Mouse (Mus musculus) C2C12 (cell line): ENCODE measurements at regions not wholly inside any gene's neighbourhood (a gene's known extent, or its start where the extent isn't known, plus 50 kb on each side); places are given as distances from the start of the nearest gene placed in this dataset.

Experiments used
- H3K27me3 ChIP-seq: one replicate; pipeline ENCODE4 v1.6.1; 2011; ENCODE audit not compliant: control insufficient read depth, insufficient read depth, insufficient read length
- H3K36me3 ChIP-seq: one replicate; pipeline ENCODE4 v1.6.1; 2011; ENCODE audit not compliant: control insufficient read depth, insufficient read depth
- H3K4me3 ChIP-seq: one replicate; pipeline ENCODE4 v1.5.1; 2011; ENCODE audit warnings: mild to moderate bottlenecking, control low read depth; ENCODE audit not compliant: poor library complexity, insufficient read depth, severe bottlenecking
- H3K79me2 ChIP-seq: one replicate; pipeline ENCODE4 v1.6.1; 2011; ENCODE audit not compliant: control insufficient read depth, insufficient read depth
- H3K79me3 ChIP-seq: one replicate; pipeline ENCODE4 v1.6.1; 2011; ENCODE audit warnings: low read depth, control low read depth
- H3ac ChIP-seq: one replicate; pipeline ENCODE3; 2011; ENCODE audit warnings: low read depth; ENCODE audit not compliant: control insufficient read depth, insufficient read length
- CEBPB ChIP-seq: IDR thresholded peaks from one replicate; pipeline ENCODE4 v1.6.1; 2011; ENCODE audit warnings: low read depth, mild to moderate bottlenecking, control low read depth, moderate library complexity
- CTCF ChIP-seq: IDR thresholded peaks from one replicate; pipeline ENCODE4 v1.5.1; 2011; ENCODE audit not compliant: control insufficient read depth, insufficient read depth, insufficient read length
- FOSL1 ChIP-seq: IDR thresholded peaks from one replicate; pipeline ENCODE4 v1.8.0; 2011; ENCODE audit warnings: mild to moderate bottlenecking, low read length; ENCODE audit not compliant: poor library complexity, insufficient read depth, severe bottlenecking
- MAX ChIP-seq: IDR thresholded peaks from one replicate; pipeline ENCODE4 v1.6.1; 2011; ENCODE audit warnings: mild to moderate bottlenecking, control low read depth
- MYOD1 ChIP-seq: IDR thresholded peaks from one replicate; pipeline ENCODE4 v1.6.1; 2011; ENCODE audit warnings: low read depth; ENCODE audit not compliant: control insufficient read depth, insufficient read length
- MYOG ChIP-seq: IDR thresholded peaks from one replicate; pipeline ENCODE4 v1.6.1; 2011; ENCODE audit not compliant: control insufficient read depth, insufficient read length; ENCODE audit errors: extremely low read depth
- USF1 ChIP-seq: IDR thresholded peaks from one replicate; pipeline ENCODE4 v1.6.1; 2011; ENCODE audit warnings: low read depth, mild to moderate bottlenecking, control low read depth, moderate library complexity

DNA sequence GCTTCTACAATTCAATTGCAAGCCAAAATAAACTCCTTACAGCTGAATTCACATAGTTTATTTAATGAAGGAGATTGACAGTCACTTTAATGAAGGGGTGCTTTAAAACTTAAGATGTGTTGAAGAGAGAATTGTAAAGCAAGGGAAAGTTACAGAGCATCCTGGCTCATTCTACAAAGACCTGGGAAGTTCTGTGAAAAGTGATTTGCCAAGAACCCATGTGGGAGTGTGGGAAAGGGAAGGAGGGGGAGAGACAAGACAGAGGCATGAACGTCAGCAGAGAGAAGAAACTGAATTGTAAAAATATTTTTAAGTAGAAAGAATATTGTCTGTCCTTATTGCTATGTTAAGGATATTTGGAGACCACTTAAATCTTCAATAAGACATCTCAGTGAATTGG lies 435.8 kb downstream of the Phf3 start:
- H3K27me3 ChIP-seq = no peaks in the 10 kb centered on the region
- H3K79me2 ChIP-seq = no peaks in the 10 kb centered on the region
- H3K79me3 ChIP-seq = no peaks in the 10 kb centered on the region
- no peak overlapping the region for H3ac ChIP-seq
- H3K4me3 ChIP-seq = no peak overlapping the region
- H3K36me3 ChIP-seq = no peaks in the 10 kb centered on the region
- TF ChIP-seq USF1 (no peak), CEBPB (no peak), CTCF (no peak), MYOD1 (no peak), FOSL1 (no peak), MYOG (no peak), MAX (no peak)

DNA sequence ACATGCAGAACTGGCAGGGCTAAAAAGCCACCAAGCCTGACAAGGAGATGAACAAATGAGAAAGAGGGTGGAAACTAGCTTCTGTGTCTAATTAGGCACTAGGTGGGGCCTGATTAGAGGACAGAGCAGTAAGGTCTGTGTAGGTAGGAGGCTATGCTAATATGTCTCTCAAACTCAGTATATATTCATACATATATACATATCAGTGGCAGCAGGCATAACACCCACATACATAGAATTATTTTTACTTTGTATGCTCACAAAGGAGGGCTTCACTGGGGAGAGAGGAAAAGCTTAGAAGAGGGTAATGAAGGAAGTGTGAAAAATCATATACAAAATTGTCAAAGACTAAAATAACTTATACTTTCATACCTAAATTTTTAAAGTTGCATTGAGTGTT lies 457.1 kb downstream of the Phf3 start:
- no peaks in the 10 kb centered on the region for H3K36me3 ChIP-seq
- TF ChIP-seq CTCF = no peak
- no peak overlapping the region for H3ac ChIP-seq
- no peaks in the 10 kb centered on the region for H3K79me3 ChIP-seq
- H3K27me3 ChIP-seq = no peaks in the 10 kb centered on the region
- H3K79me2 ChIP-seq = no peaks in the 10 kb centered on the region
- no peak overlapping the region for H3K4me3 ChIP-seq

DNA sequence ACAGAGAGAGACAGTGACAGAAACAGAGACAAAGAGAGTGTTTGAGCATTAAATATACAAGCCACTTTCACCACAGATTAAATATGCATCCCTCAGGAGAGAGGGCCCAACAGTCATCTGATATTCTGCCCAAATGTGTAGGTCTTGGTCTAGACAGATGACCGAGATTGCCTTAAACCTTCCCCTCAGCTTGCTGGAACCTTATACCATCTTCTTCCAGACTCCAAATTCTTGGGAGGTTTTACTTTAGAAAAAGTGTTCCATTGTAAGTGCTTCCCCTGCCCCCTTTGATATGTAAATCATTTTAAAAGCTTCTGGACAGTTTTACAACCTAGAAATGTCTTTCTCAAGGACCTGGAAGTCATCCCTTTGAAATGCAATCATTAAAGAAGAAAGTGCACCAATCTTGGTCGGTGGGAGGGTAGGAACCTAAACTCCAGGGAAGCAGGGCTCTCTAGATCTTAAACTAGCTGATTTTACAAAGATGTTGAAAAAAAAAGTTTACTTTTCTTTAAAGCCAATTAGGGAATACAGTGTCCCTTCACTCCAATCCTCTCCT lies 458.8 kb downstream of the Phf3 start:
- H3K27me3 ChIP-seq = no peaks in the 10 kb centered on the region
- H3K4me3 ChIP-seq = no peak overlapping the region
- no peaks in the 10 kb centered on the region for H3K79me2 ChIP-seq
- H3ac ChIP-seq = no peak overlapping the region
- no peaks in the 10 kb centered on the region for H3K79me3 ChIP-seq
- H3K36me3 ChIP-seq = no peaks in the 10 kb centered on the region
- TF ChIP-seq CEBPB (no peak), MYOD1 (no peak), MAX (no peak), FOSL1 (no peak), CTCF (no peak), USF1 (no peak), MYOG (no peak)
